Mouse (Mus musculus): ENCODE results near the gene Rpap3.

DNA sequence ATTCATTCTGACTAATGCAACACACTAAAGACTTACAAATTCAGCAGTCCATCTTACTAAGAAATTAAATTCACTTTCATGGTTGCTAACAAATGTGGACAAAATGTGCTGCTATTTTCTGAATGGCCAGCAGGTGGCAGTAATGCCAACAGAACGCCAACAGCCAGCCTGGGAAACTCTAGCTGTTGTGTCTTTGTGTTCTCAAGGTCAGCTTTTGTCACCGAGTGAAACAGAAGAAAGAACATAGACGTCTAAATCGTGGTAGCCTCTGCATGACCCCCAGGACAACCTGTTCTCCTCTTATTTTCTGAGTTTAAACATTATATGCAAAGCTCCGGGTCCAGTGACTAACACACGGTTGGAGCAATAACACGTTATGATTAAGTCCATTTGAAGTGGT, 38.2 kb downstream of the Rpap3 start:
- TF ChIP-seq CEBPB (IDR thresholded peaks at IDR 0.05; ENCODE audit: insufficient read depth, poor library complexity, severe bottlenecking) (no peak), MAX (IDR thresholded peaks at IDR 0.05; ENCODE audit: low read depth) (no peak), POLR2A (IDR thresholded peaks at IDR 0.05; ENCODE audit: insufficient read length, low read depth) (no peak), POLR2AphosphoS2 (IDR thresholded peaks at IDR 0.05; ENCODE audit: insufficient read length, low read depth) (no peak)

Data from myocyte (in vitro differentiated cells).